Mouse (Mus musculus): ENCODE results near the gene Slc25a17. TPM values are rescaled to one million over a fixed set of nuclear protein-coding genes. Genes with fewer than 3 reads are reported as not detected.

Slc25a17 gene
- total and polyA plus RNA-seq, 3 experiments = 2.2 to 58.2 (median 50.9) TPM

DNA sequence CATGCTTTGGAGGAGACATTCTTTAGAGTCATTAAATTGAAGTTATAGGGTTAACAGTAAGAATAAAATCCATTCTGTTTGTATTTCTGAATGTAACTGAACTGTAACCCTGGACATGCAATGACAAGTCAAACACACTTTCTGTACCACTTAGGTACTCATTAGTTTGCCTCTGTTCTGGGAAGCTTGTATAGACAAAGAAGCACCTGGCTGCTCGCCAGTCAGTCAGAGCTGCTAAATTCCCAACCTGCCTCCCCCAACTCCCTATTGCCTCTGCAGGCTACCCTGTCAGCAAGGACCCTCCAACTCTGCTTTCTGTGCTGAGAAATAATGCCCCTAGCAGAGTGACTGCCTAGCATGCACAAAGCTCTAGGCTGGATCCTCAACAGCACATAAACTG lies 10.2 kb downstream of the Slc25a17 start:
- peaks cover 8% of the 10 kb centered on the region for H3K4me1 ChIP-seq (ENCODE audit: insufficient read depth, low read depth, low read length)
- no peak overlapping the region for H3K4me3 ChIP-seq (ENCODE audit: low read depth, low read length)
- H3K36me3 ChIP-seq (replicated peaks) = peaks cover 50% of the 10 kb centered on the region
- H3K9me3 ChIP-seq (replicated peaks) = no peaks in the 10 kb centered on the region
- no peak for ATAC-seq (ENCODE audit: extremely low read depth, insufficient number of reproducible peaks, low FRiP score, poor library complexity, severe bottlenecking)
- DNase-seq (ENCODE audit: low spot score) = no peak
- TF ChIP-seq POLR2AphosphoS5 (IDR thresholded peaks at IDR 0.05; ENCODE audit: insufficient replicate concordance, low read depth, low read length) (no peak), CTCF (IDR thresholded peaks at IDR 0.05; ENCODE audit: low read depth, low read length) (no peak), GATA1 (IDR thresholded peaks at IDR 0.05; ENCODE audit: borderline replicate concordance, low read length) (no peak), TAL1 (conservative IDR thresholded peaks at IDR 0.05; ENCODE audit: low read depth, low read length) (no peak), GATA2 (IDR thresholded peaks at IDR 0.05; ENCODE audit: borderline replicate concordance, low read depth, low read length) (no peak)
- no peaks in the 10 kb centered on the region for H3K27me3 ChIP-seq (ENCODE audit: insufficient read depth, low read length)

DNA sequence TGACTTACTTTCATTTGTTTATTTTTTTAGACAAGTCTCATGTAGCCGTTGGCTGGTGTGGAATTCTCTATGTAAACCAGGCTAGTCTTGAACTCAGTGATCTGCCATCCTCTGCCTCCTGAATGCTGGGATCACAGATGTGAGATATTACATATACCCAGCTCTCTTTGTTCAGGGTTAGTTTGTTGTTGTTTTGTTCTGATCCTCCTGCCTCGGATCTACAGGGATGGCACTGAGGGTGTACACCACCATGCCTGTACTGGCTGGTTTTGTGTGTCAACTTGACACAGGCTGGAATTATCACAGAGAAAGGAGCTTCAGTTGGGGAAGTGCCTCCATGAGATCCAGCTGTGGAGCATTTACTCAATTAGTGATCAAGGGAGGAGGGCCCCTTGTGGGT lies 12.2 kb downstream of the Slc25a17 start:
- H3K4me1 ChIP-seq (ENCODE audit: insufficient read depth, low read depth, low read length) = peaks cover 8% of the 10 kb centered on the region
- H3K9me3 ChIP-seq (replicated peaks) = no peaks in the 10 kb centered on the region
- no peak for DNase-seq (ENCODE audit: low spot score)
- no peak overlapping the region for H3K4me3 ChIP-seq (ENCODE audit: low read depth, low read length)
- peaks cover 57% of the 10 kb centered on the region for H3K36me3 ChIP-seq (replicated peaks)
- no peak for ATAC-seq (ENCODE audit: extremely low read depth, insufficient number of reproducible peaks, low FRiP score, poor library complexity, severe bottlenecking)
- TF ChIP-seq GATA1 (IDR thresholded peaks at IDR 0.05; ENCODE audit: borderline replicate concordance, low read length) (no peak), CTCF (IDR thresholded peaks at IDR 0.05; ENCODE audit: low read depth, low read length) (no peak), POLR2AphosphoS5 (IDR thresholded peaks at IDR 0.05; ENCODE audit: insufficient replicate concordance, low read depth, low read length) (no peak), GATA2 (IDR thresholded peaks at IDR 0.05; ENCODE audit: borderline replicate concordance, low read depth, low read length) (no peak), TAL1 (conservative IDR thresholded peaks at IDR 0.05; ENCODE audit: low read depth, low read length) (no peak)
- no peaks in the 10 kb centered on the region for H3K27me3 ChIP-seq (ENCODE audit: insufficient read depth, low read length)

DNA sequence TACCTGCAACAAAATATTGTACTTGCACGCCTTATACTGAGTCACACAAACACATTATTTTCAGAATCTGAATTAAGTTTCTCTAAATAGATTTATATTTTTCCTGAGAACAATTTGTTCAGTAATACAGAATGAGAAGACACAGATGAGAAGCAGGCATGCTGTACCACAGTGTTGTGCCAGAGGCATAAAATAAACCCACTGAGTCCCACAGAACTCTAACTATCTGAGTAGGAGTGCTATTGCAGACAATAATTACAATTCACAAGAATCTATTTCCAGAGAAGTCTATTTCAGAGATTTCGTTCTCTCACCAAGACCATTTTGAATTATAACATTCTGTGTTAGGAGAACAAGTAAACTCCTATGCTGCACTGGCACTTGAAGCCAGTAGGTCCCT lies 13.1 kb downstream of the Slc25a17 start:
- TF ChIP-seq GATA2 (IDR thresholded peaks at IDR 0.05; ENCODE audit: borderline replicate concordance, low read depth, low read length) = no peak
- no peak for TF ChIP-seq TAL1 (conservative IDR thresholded peaks at IDR 0.05; ENCODE audit: low read depth, low read length)
- no peak for TF ChIP-seq CTCF (IDR thresholded peaks at IDR 0.05; ENCODE audit: low read depth, low read length)
- TF ChIP-seq GATA1 (IDR thresholded peaks at IDR 0.05; ENCODE audit: borderline replicate concordance, low read length) = no peak
- no peak for TF ChIP-seq POLR2AphosphoS5 (IDR thresholded peaks at IDR 0.05; ENCODE audit: insufficient replicate concordance, low read depth, low read length)
- no peaks in the 10 kb centered on the region for H3K9me3 ChIP-seq (replicated peaks)
- DNase-seq (ENCODE audit: low spot score) = no peak
- H3K4me1 ChIP-seq (ENCODE audit: insufficient read depth, low read depth, low read length) = peaks cover 8% of the 10 kb centered on the region
- no peak for ATAC-seq (ENCODE audit: extremely low read depth, insufficient number of reproducible peaks, low FRiP score, poor library complexity, severe bottlenecking)
- no peak overlapping the region for H3K4me3 ChIP-seq (ENCODE audit: low read depth, low read length)
- H3K27me3 ChIP-seq (ENCODE audit: insufficient read depth, low read length) = no peaks in the 10 kb centered on the region
- peaks cover 64% of the 10 kb centered on the region for H3K36me3 ChIP-seq (replicated peaks)

DNA sequence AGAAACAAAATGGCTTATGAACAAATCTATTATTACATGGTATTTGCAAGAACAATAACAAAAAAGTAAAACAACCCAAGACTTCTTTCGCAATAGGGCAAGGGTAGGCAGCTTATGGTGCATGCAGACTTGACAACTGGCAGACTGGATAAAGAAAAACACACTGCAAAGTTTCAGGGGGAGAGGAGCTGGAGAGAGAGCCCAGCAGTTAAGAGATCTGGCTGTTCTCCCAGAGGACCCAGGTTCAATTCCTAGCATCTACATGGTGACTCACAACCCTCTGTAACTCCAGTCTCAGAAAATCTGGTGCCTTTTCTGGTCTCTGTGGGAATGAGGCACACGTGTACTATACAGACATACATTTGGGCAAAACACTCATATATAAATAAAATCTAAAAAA lies 19.2 kb downstream of the Slc25a17 start:
- no peak for DNase-seq (ENCODE audit: low spot score)
- H3K4me3 ChIP-seq (ENCODE audit: low read depth, low read length) = no peak overlapping the region
- ATAC-seq (ENCODE audit: extremely low read depth, insufficient number of reproducible peaks, low FRiP score, poor library complexity, severe bottlenecking) = no peak
- no peak for TF ChIP-seq CTCF (IDR thresholded peaks at IDR 0.05; ENCODE audit: low read depth, low read length)
- TF ChIP-seq GATA1 (IDR thresholded peaks at IDR 0.05; ENCODE audit: borderline replicate concordance, low read length) = no peak
- TF ChIP-seq TAL1 (conservative IDR thresholded peaks at IDR 0.05; ENCODE audit: low read depth, low read length) = no peak
- TF ChIP-seq GATA2 (IDR thresholded peaks at IDR 0.05; ENCODE audit: borderline replicate concordance, low read depth, low read length) = no peak
- TF ChIP-seq POLR2AphosphoS5 (IDR thresholded peaks at IDR 0.05; ENCODE audit: insufficient replicate concordance, low read depth, low read length) = no peak
- H3K9me3 ChIP-seq (replicated peaks) = no peaks in the 10 kb centered on the region
- no peaks in the 10 kb centered on the region for H3K4me1 ChIP-seq (ENCODE audit: insufficient read depth, low read depth, low read length)
- peaks cover 81% of the 10 kb centered on the region for H3K36me3 ChIP-seq (replicated peaks)
- no peaks in the 10 kb centered on the region for H3K27me3 ChIP-seq (ENCODE audit: insufficient read depth, low read length)

DNA sequence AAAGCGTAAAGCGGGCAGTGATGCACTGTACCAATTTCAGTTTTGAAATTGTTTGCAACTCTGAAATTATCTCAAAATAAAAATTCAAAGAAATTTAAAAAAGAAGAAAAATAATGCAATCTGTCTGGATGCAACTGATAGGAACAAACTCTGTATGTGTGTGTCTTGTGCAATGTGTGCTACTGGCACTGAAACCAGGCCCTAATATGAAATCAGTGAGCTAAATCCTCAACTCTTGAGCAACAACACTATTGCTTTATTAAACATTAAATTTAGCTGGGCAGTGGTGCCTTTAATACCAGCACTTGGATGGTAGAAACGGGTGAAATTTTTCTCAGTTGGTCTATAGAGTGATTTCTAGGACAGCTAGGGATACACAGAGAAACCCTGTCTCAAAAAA lies 21.5 kb downstream of the Slc25a17 start:
- ATAC-seq (ENCODE audit: extremely low read depth, insufficient number of reproducible peaks, low FRiP score, poor library complexity, severe bottlenecking) (no peak), DNase-seq (ENCODE audit: low spot score) (no peak)
- Histone ChIP-seq H3K4me1 (ENCODE audit: insufficient read depth, low read depth, low read length) (no peaks in the 10 kb centered on the region), H3K36me3 (replicated peaks) (peaks cover 87% of the 10 kb centered on the region), H3K4me3 (ENCODE audit: low read depth, low read length) (no peak overlapping the region), H3K9me3 (replicated peaks) (no peaks in the 10 kb centered on the region), H3K27me3 (ENCODE audit: insufficient read depth, low read length) (no peaks in the 10 kb centered on the region)
- TF ChIP-seq CTCF (IDR thresholded peaks at IDR 0.05; ENCODE audit: low read depth, low read length) = no peak

DNA sequence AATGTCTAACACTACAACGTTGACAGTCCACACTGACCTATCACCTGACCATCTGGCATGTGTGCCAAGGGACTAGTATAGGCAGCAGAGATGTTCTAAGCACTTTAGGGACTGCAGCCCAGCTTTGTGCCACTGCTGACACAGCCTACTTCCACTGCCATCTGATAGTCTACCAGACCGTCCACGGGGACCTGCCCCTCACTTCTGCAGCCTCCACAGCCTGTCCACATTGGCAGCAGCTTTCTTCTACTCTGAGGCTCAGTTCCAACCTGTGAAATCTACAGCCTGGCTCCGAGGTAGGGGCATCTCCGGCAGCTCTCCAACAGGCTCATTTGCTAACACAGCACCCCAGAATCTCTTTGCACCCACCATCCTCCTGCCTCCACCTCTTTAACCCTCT lies 24.1 kb downstream of the Slc25a17 start:
- DNase-seq (ENCODE audit: low spot score) (no peak), ATAC-seq (ENCODE audit: extremely low read depth, insufficient number of reproducible peaks, low FRiP score, poor library complexity, severe bottlenecking) (no peak)
- TF ChIP-seq POLR2AphosphoS5 (IDR thresholded peaks at IDR 0.05; ENCODE audit: insufficient replicate concordance, low read depth, low read length) = no peak
- TF ChIP-seq CTCF (IDR thresholded peaks at IDR 0.05; ENCODE audit: low read depth, low read length) = no peak
- TF ChIP-seq GATA1 (IDR thresholded peaks at IDR 0.05; ENCODE audit: borderline replicate concordance, low read length) = no peak
- TF ChIP-seq GATA2 (IDR thresholded peaks at IDR 0.05; ENCODE audit: borderline replicate concordance, low read depth, low read length) = no peak
- TF ChIP-seq TAL1 (conservative IDR thresholded peaks at IDR 0.05; ENCODE audit: low read depth, low read length) = no peak
- no peaks in the 10 kb centered on the region for H3K4me1 ChIP-seq (ENCODE audit: insufficient read depth, low read depth, low read length)
- H3K36me3 ChIP-seq (replicated peaks) = peaks cover 90% of the 10 kb centered on the region
- H3K4me3 ChIP-seq (ENCODE audit: low read depth, low read length) = no peak overlapping the region
- H3K9me3 ChIP-seq (replicated peaks) = no peaks in the 10 kb centered on the region
- no peaks in the 10 kb centered on the region for H3K27me3 ChIP-seq (ENCODE audit: insufficient read depth, low read length)

DNA sequence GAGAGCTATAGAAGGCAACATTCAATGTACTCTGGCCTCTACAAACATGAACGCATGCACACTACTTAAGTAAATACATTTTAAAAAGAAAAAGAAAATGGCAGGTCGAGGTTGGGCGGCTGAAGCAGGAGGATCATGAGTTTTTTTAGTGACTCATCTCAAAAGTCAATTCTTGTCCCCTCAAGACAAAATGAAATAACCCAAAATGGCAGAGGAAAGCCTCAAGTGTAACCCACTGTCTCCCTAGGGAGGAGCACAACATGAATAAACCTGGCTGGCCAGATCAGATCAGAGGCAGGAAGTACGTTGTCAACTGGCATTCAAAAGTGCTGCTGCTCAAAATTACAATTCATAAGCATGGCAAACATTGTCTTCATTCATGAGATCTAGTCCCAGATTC lies 28.1 kb downstream of the Slc25a17 start:
- H3K36me3 ChIP-seq (replicated peaks) = peaks cover 94% of the 10 kb centered on the region
- DNase-seq (ENCODE audit: low spot score) = no peak
- TF ChIP-seq POLR2AphosphoS5 (IDR thresholded peaks at IDR 0.05; ENCODE audit: insufficient replicate concordance, low read depth, low read length) = no peak
- TF ChIP-seq GATA1 (IDR thresholded peaks at IDR 0.05; ENCODE audit: borderline replicate concordance, low read length) = no peak
- TF ChIP-seq GATA2 (IDR thresholded peaks at IDR 0.05; ENCODE audit: borderline replicate concordance, low read depth, low read length) = no peak
- no peak for TF ChIP-seq TAL1 (conservative IDR thresholded peaks at IDR 0.05; ENCODE audit: low read depth, low read length)
- no peak for TF ChIP-seq CTCF (IDR thresholded peaks at IDR 0.05; ENCODE audit: low read depth, low read length)

More for the DNA sequence above, 28.1 kb downstream of the Slc25a17 start:
- ATAC-seq (ENCODE audit: extremely low read depth, insufficient number of reproducible peaks, low FRiP score, poor library complexity, severe bottlenecking) = no peak
- H3K4me1 ChIP-seq (ENCODE audit: insufficient read depth, low read depth, low read length) = no peaks in the 10 kb centered on the region
- H3K9me3 ChIP-seq (replicated peaks) = no peaks in the 10 kb centered on the region
- H3K27me3 ChIP-seq (ENCODE audit: insufficient read depth, low read length) = no peaks in the 10 kb centered on the region
- no peak overlapping the region for H3K4me3 ChIP-seq (ENCODE audit: low read depth, low read length)

Measured in G1E (cell line).